Mouse (Mus musculus) liver, embryonic 16.5 days (tissue): Measurements from ENCODE around the gene Clstn2. TPM values are rescaled to one million over a fixed set of nuclear protein-coding genes. Genes with fewer than 3 reads are reported as not detected.

ENCODE experiments used
- ATAC-seq: fragments of 200-750 bp; cut with Nextera tagmentation; 2 replicates; pipeline ENCODE4 v1.8.0; 2017; ENCODE audit warnings: low read depth, mild to moderate bottlenecking, moderate number of reproducible peaks, moderate library complexity
- H3K27ac ChIP-seq: fragments of 300-500 bp; sonication (generic); 2 replicates; pipeline ENCODE4 v1.5.1; 2014; ENCODE audit warnings: mild to moderate bottlenecking, low read length
- H3K27me3 ChIP-seq: fragments of 300-500 bp; sonication (generic); 2 replicates; pipeline ENCODE4 v1.6.1; 2014; ENCODE audit warnings: low read depth, low read length, mixed read lengths; ENCODE audit not compliant: control insufficient read depth, insufficient read depth
- H3K36me3 ChIP-seq: fragments of 300-500 bp; sonication (generic); 2 replicates; pipeline ENCODE4 v1.6.1; 2014; ENCODE audit warnings: mild to moderate bottlenecking; ENCODE audit not compliant: control insufficient read depth, insufficient read depth
- H3K4me1 ChIP-seq: fragments of 300-500 bp; sonication (generic); 2 replicates; pipeline ENCODE4 v1.6.1; 2014; ENCODE audit warnings: low read depth, low read length, mixed read lengths; ENCODE audit not compliant: control insufficient read depth
- H3K4me2 ChIP-seq: fragments of 300-500 bp; sonication (generic); 2 replicates; pipeline ENCODE4 v1.6.1; 2014; ENCODE audit warnings: low read depth, low read length, mixed read lengths
- H3K4me3 ChIP-seq: fragments of 300-500 bp; sonication (generic); 2 replicates; pipeline ENCODE4 v1.5.1; 2014; ENCODE audit warnings: low read depth, mild to moderate bottlenecking, low read length
- H3K9ac ChIP-seq: fragments of 300-500 bp; sonication (generic); 2 replicates; pipeline ENCODE4 v1.6.1; 2014; ENCODE audit warnings: low read depth, low read length
- H3K9me3 ChIP-seq: fragments of 300-500 bp; sonication (generic); replicated peaks from 2 replicates; pipeline ENCODE4 v1.6.1; 2016; ENCODE audit warnings: low read length; ENCODE audit not compliant: control insufficient read depth
- WGBS: fragments of 180-500 bp; shearing (Covaris S2); extraction: QIAGEN DNeasy Blood & Tissue Kit; methylation state at CpG from one replicate; pipeline ENCODE4 v1.1.7; 2014; ENCODE audit not compliant: insufficient replicate concordance; 5-methylcytosine and 5-hydroxymethylcytosine counted together
- polyA plus RNA-seq: library from polyadenylated mRNA; unstranded; fragments of >200 nt; fragmentation: Nextera tagmentation; extraction: Ambion mirVana; gene quantifications from 2 replicates; pipeline ENCODE4 v1.2.1, GENCODE M21; 2015

The Clstn2 gene
- polyA plus RNA-seq, 1 experiment from 2014 or later, result 0.02 TPM

- no peaks in the 10 kb centered on the region for H3K36me3 ChIP-seq
- H3K9ac ChIP-seq, result no peak overlapping the region
- whole genome bisulfite sequencing, result 53% methylated on average over 4 of the region's 4 CpGs
- H3K4me1 ChIP-seq, result no peaks in the 10 kb centered on the region
- no peak for ATAC-seq
- no peaks in the 10 kb centered on the region for H3K27me3 ChIP-seq
- H3K9me3 ChIP-seq, result no peaks in the 10 kb centered on the region
- H3K27ac ChIP-seq, result no peak overlapping the region
- no peak overlapping the region for H3K4me3 ChIP-seq
- no peak overlapping the region for H3K4me2 ChIP-seq
Observed at GRCm38 (mm10) chr9:97966691-97967090, 66.3 kb downstream of the Clstn2 start.

GRCm38 (mm10) chr9:97957508-97957907, 75.5 kb downstream of the Clstn2 start:
- Histone ChIP-seq H3K4me1 (no peaks in the 10 kb centered on the region), H3K4me2 (no peak overlapping the region), H3K9me3 (no peaks in the 10 kb centered on the region), H3K9ac (no peak overlapping the region), H3K27ac (no peak overlapping the region), H3K27me3 (no peaks in the 10 kb centered on the region), H3K36me3 (no peaks in the 10 kb centered on the region), H3K4me3 (no peak overlapping the region)
- ATAC-seq, result no peak
- WGBS, result 59% methylated on average over 8 of the region's 8 CpGs

DNA sequence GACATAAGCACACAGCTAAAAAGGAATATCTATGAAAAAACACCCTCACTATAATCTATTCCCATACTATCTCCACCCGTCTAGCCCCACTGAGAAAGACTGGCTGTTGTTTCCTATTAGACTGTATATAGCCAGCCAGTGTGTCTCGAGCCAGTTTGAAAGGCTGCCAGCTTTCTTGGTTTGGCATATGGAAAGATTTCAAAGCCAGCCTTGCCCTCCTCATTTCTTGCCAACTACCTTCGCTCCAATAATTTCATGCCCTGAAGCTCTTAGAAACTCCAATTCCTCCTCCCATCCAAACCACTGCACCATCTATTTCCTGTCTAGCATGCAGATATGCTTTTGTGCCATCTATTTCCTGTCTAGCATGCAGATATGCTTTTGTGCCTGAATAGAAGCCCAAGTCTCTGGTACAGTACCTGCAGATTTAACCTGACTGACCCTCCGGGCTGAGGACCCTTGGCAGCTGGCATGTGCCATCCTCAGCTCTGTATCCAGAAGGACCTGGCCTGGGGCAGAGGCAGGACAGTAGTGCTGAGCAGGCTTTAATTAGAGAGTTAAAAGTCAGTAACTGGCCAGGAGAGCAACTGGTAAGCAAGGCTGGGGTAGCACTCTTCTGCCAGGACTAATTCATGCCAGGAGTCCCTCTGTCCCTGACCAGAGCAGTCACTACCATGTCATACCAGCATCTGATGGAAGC, 76.4 kb downstream of the Clstn2 start:
- H3K4me1 ChIP-seq, result no peaks in the 10 kb centered on the region
- H3K27me3 ChIP-seq, result no peaks in the 10 kb centered on the region
- ATAC-seq, result no peak
- H3K36me3 ChIP-seq, result no peaks in the 10 kb centered on the region
- H3K27ac ChIP-seq, result no peak overlapping the region
- WGBS, result 57% methylated on average over 4 of the region's 4 CpGs
- no peak overlapping the region for H3K9ac ChIP-seq
- H3K9me3 ChIP-seq, result no peaks in the 10 kb centered on the region
- H3K4me2 ChIP-seq, result no peak overlapping the region
- H3K4me3 ChIP-seq, result no peak overlapping the region

GRCm38 (mm10) chr9:97953746-97954359, 79.1 kb downstream of the Clstn2 start:
- H3K4me2 ChIP-seq, result no peak overlapping the region
- H3K36me3 ChIP-seq, result no peaks in the 10 kb centered on the region
- WGBS, result 58% methylated on average over 8 of the region's 8 CpGs
- no peaks in the 10 kb centered on the region for H3K27me3 ChIP-seq
- no peak overlapping the region for H3K4me3 ChIP-seq
- no peaks in the 10 kb centered on the region for H3K4me1 ChIP-seq
- no peaks in the 10 kb centered on the region for H3K9me3 ChIP-seq
- H3K9ac ChIP-seq, result no peak overlapping the region
- no peak overlapping the region for H3K27ac ChIP-seq
- ATAC-seq, result no peak

- WGBS, result 64% methylated on average over 6 of the region's 6 CpGs
- H3K27ac ChIP-seq, result no peak overlapping the region
- H3K9me3 ChIP-seq, result no peaks in the 10 kb centered on the region
- no peaks in the 10 kb centered on the region for H3K36me3 ChIP-seq
- no peaks in the 10 kb centered on the region for H3K27me3 ChIP-seq
- no peak overlapping the region for H3K9ac ChIP-seq
- no peaks in the 10 kb centered on the region for H3K4me1 ChIP-seq
- no peak overlapping the region for H3K4me2 ChIP-seq
- ATAC-seq, result no peak
- no peak overlapping the region for H3K4me3 ChIP-seq
Observed at GRCm38 (mm10) chr9:97950378-97951006, 82.5 kb downstream of the Clstn2 start.

- WGBS, result 68% methylated on average over 4 of the region's 4 CpGs
- Histone ChIP-seq H3K27ac (no peak overlapping the region), H3K4me2 (no peak overlapping the region), H3K4me3 (no peak overlapping the region), H3K9me3 (no peaks in the 10 kb centered on the region), H3K9ac (no peak overlapping the region), H3K4me1 (no peaks in the 10 kb centered on the region), H3K27me3 (no peaks in the 10 kb centered on the region), H3K36me3 (no peaks in the 10 kb centered on the region)
- ATAC-seq, result no peak
Observed at GRCm38 (mm10) chr9:97919326-97919725, 113.7 kb downstream of the Clstn2 start.

- Histone ChIP-seq H3K4me3 (no peak overlapping the region), H3K27me3 (no peaks in the 10 kb centered on the region), H3K36me3 (no peaks in the 10 kb centered on the region), H3K4me1 (no peaks in the 10 kb centered on the region), H3K9ac (no peak overlapping the region), H3K9me3 (no peaks in the 10 kb centered on the region), H3K4me2 (no peak overlapping the region), H3K27ac (no peak overlapping the region)
- no peak for ATAC-seq
- WGBS, result 63% methylated on average over 3 of the region's 3 CpGs
Observed at GRCm38 (mm10) chr9:97891415-97891814, 141.6 kb downstream of the Clstn2 start.

- no peak overlapping the region for H3K4me3 ChIP-seq
- no peaks in the 10 kb centered on the region for H3K9me3 ChIP-seq
- H3K27me3 ChIP-seq, result no peaks in the 10 kb centered on the region
- H3K4me1 ChIP-seq, result no peaks in the 10 kb centered on the region
- H3K4me2 ChIP-seq, result no peak overlapping the region
- H3K27ac ChIP-seq, result no peak overlapping the region
- no peaks in the 10 kb centered on the region for H3K36me3 ChIP-seq
- no peak for ATAC-seq
- 51% methylated on average over 3 of the region's 3 CpGs for WGBS
- no peak overlapping the region for H3K9ac ChIP-seq
Observed at GRCm38 (mm10) chr9:97883336-97883735, 149.6 kb downstream of the Clstn2 start.

DNA sequence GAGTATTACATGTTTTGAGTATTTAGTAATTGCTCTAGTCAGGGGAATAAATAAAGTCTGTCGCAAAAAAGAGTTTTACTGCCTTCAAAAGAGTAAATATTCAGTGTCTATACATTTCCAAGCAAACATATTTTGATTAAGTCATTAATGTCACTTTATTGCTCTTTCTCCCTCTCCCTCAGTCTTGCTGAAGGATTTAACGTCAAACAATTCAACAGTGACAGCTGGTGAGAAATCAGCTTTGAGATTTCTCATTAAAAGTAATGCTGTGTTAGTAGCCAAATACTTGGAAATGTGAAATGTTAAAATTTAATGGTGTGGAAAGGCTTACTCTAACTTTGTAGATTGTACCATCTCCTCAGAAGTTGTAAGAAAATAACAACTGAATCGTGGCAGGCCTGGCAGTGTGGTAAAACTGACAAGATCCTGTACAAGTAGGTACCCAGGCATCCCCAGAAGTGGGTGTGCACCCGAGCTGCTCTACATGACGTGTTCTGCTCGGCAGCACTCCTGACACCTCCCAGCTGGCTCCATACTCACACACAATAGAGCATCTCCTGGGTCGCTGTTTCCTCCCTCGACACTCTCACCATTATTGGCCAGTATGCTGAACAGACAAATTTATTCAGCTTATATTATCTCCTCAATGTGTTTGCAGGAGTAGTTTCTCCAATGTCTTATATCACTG, 165.8 kb downstream of the Clstn2 start:
- H3K4me2 ChIP-seq, result no peak overlapping the region
- no peak overlapping the region for H3K27ac ChIP-seq
- WGBS, result 55% methylated on average over 8 of the region's 8 CpGs
- no peak for ATAC-seq
- H3K4me3 ChIP-seq, result no peak overlapping the region
- H3K9ac ChIP-seq, result no peak overlapping the region
- H3K9me3 ChIP-seq, result no peaks in the 10 kb centered on the region
- no peaks in the 10 kb centered on the region for H3K27me3 ChIP-seq
- no peaks in the 10 kb centered on the region for H3K4me1 ChIP-seq
- H3K36me3 ChIP-seq, result no peaks in the 10 kb centered on the region
